Mouse (Mus musculus) forebrain, postnatal 0 days (tissue): Measurements from ENCODE around the gene Ndst2. TPM values are rescaled to one million over a fixed set of nuclear protein-coding genes. Genes with fewer than 3 reads are reported as not detected.
A peak's percentile ranks its signal among the peaks of the same experiment; 100 is the strongest.

Experiments used
- ATAC-seq: fragments of 200-750 bp; cut with Nextera tagmentation; 2 replicates; pipeline ENCODE4 v1.8.0; 2017; ENCODE audit warnings: mild to moderate bottlenecking, moderate library complexity
- DNase-seq: peaks from one replicate; pipeline ENCODE4 v3.0.0-alpha.2; 2015
- H3K27ac ChIP-seq: fragments of 300-500 bp; sonication (generic); 2 replicates; pipeline ENCODE4 v1.5.1; 2014; ENCODE audit warnings: low read depth, mild to moderate bottlenecking, antibody characterized with exemption, low read length, moderate library complexity, mixed read lengths
- H3K27me3 ChIP-seq: fragments of 300-500 bp; sonication (generic); 2 replicates; pipeline ENCODE4 v1.6.1; 2014; ENCODE audit warnings: mild to moderate bottlenecking, low read length, mixed read lengths; ENCODE audit not compliant: insufficient read depth
- H3K36me3 ChIP-seq: fragments of 300-500 bp; sonication (generic); 2 replicates; pipeline ENCODE4 v1.6.1; 2014; ENCODE audit warnings: mild to moderate bottlenecking, moderate library complexity; ENCODE audit not compliant: insufficient read depth
- H3K4me1 ChIP-seq: fragments of 300-500 bp; sonication (generic); 2 replicates; pipeline ENCODE4 v1.6.1; 2014; ENCODE audit warnings: antibody characterized with exemption; ENCODE audit not compliant: insufficient read depth
- H3K4me2 ChIP-seq: fragments of 300-500 bp; sonication (generic); 2 replicates; pipeline ENCODE4 v1.6.1; 2014; ENCODE audit warnings: low read depth, mild to moderate bottlenecking, moderate library complexity
- H3K4me3 ChIP-seq: fragments of 300-500 bp; sonication (generic); 2 replicates; pipeline ENCODE4 v1.5.1; 2014; ENCODE audit warnings: low read depth, low read length, mixed read lengths
- H3K9ac ChIP-seq: fragments of 300-500 bp; sonication (generic); 2 replicates; pipeline ENCODE4 v1.6.1; 2014; ENCODE audit warnings: mild to moderate bottlenecking
- H3K9me3 ChIP-seq: fragments of 300-500 bp; sonication (generic); 2 replicates; pipeline ENCODE4 v1.6.1; 2016; ENCODE audit warnings: low read length
- CTCF ChIP-seq: sonication (generic); IDR thresholded peaks from 2 replicates; pipeline ENCODE4 v1.5.1; 2016; ENCODE audit warnings: antibody characterized with exemption, control low read depth, low read depth
- WGBS: fragments of 180-500 bp; shearing (Covaris S2); extraction: QIAGEN DNeasy Blood & Tissue Kit; methylation state at CpG from one replicate; pipeline ENCODE4 v1.1.7; 2014; 5-methylcytosine and 5-hydroxymethylcytosine counted together
- polyA plus RNA-seq: library from polyadenylated mRNA; unstranded; fragments of >200 nt; fragmentation: Nextera tagmentation; extraction: Ambion mirVana; gene quantifications from 2 replicates; pipeline ENCODE4 v1.2.1, GENCODE M21; 2015
- total RNA-seq: library from RNA; depleted of rRNA; stranded (reverse); fragments of >200 nt; gene quantifications from 2 replicates; pipeline ENCODE4 v1.2.3, GENCODE M21; 2014; rRNA removed

The Ndst2 gene
- total RNA-seq (16.3 and 25.0 TPM in 2 replicates), polyA plus RNA-seq (6.7 and 11.2 TPM in 2 replicates)

DNA sequence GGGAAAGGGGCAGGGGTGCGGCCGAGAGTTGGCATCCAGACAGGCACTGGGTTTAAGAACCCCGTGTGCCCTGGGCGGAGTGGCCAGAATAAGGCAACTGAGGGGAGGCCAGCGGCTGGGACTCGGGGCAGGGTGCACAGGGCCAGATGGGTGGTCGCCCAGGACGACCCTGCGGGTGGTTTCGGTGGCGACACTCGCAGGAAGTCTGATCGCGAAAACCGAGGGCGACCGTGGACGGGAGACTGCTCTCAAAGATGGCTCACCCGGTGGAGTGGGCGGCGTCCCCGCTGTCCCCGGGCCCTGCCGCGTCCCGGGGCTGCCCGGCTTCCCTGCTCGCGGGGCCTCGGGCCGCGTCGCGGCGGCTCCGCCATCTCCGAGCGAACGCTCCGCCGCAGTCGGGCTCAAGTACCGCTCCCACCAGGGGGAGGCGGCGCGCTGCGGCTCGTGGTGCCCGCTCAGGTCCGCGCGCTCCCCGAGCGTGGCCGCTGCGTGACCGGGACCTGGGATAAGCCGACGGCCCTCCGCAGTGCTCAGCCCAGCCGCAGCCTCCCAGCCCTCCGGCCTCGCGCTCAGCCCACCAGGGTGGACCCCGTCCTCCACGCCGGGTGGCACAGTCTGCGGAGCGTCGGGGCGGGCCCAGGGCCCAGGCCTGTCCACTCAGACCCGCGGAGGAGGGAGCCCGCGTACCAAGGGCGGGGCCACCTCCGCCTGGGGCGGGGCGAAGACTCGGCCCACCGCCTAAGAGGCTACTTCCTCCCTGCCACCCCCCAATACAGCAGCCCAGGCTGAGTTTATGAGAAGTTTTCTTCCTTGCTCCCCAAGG, at the start of gene Ndst2:
TSS of gene Ndst2 (minus strand) at position 611 of the 823 bp plus-strand sequence.
- peak within 1 kb of the TSS; percentile 82 for H3K4me2 ChIP-seq
- H3K9ac ChIP-seq: peak within 1 kb of the TSS; percentile 86
- peak; percentile 41 for TF ChIP-seq CTCF
- peak within 1 kb of the TSS; percentile 73 for H3K4me3 ChIP-seq
- peak; percentile 89 for DNase-seq
- 2% methylated on average over 80 of the region's 81 CpGs for WGBS
- H3K4me1 ChIP-seq: peaks cover 7% of the 10 kb centered on the region
- peak; percentile 98 for ATAC-seq
- peaks cover 40% of the 10 kb centered on the region for H3K36me3 ChIP-seq
- H3K27ac ChIP-seq: peak within 1 kb of the TSS; percentile 79
- H3K27me3 ChIP-seq: no peaks in the 10 kb centered on the region
- H3K9me3 ChIP-seq: no peaks in the 10 kb centered on the region

GRCm38 (mm10) chr14:20783526-20783925, 49.2 kb upstream of the Ndst2 start:
- Histone ChIP-seq H3K27ac (no peak overlapping the region), H3K9ac (no peak overlapping the region), H3K4me1 (peaks cover 4% of the 10 kb centered on the region; the same call in 1 of the 2 replicates), H3K36me3 (peaks cover 49% of the 10 kb centered on the region), H3K27me3 (no peaks in the 10 kb centered on the region), H3K4me2 (no peak overlapping the region), H3K4me3 (no peak overlapping the region), H3K9me3 (no peaks in the 10 kb centered on the region)
- no peak for TF ChIP-seq CTCF
- DNase-seq: no peak
- 85% methylated on average over 6 of the region's 6 CpGs for WGBS
- ATAC-seq: no peak

DNA sequence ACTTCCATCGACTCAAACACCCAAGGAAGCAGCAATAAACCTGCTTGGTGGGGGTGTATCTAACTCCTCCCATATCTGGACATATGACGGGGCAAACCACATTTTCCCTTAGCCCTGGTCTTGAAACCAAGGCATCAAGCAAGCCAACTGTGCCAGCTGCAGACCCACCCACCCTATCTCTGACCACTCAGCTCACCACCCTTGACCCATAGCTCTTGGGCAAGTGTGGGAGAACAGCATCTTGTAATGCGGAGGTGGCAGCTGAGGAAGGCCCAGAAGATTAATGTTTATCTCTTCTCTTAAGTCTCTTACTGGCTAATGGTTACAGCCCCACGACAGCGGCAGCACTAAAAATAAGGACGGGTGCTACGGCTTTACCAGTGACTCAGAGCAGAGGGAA, 48.5 kb upstream of the Ndst2 start:
- no peak for ATAC-seq
- whole genome bisulfite sequencing: 96% methylated on average over 7 of the region's 7 CpGs

DNA sequence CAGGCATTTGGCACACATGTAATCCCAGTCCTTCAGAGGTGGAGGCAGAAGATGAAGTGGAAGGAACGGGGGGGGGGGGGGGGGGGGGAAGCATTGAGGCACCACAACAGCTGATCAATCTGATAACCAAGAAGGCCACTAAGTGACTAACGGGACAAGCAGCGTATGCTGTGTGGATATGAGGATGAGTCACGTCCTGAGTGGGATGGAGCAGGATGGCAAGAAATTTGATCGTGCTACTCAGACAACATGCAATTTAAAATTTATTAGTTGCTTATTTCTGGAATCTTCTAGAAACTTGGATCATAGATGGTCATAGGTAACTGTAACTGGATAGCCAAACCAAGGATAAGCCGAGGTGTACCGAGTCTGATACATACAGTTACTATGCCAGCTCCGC, 45.9 kb upstream of the Ndst2 start:
- Histone ChIP-seq H3K36me3 (peaks cover 48% of the 10 kb centered on the region), H3K4me1 (no peaks in the 10 kb centered on the region), H3K27ac (no peak overlapping the region), H3K4me3 (no peak overlapping the region), H3K9ac (no peak overlapping the region), H3K4me2 (no peak overlapping the region), H3K9me3 (no peaks in the 10 kb centered on the region), H3K27me3 (no peaks in the 10 kb centered on the region)
- TF ChIP-seq CTCF: no peak
- ATAC-seq (no peak), DNase-seq (no peak)
- 93% methylated on average over 8 of the region's 8 CpGs for WGBS

More for the DNA sequence above, 48.5 kb upstream of the Ndst2 start:
- no peak for DNase-seq
- H3K4me2 ChIP-seq: no peak overlapping the region
- no peaks in the 10 kb centered on the region for H3K9me3 ChIP-seq
- no peaks in the 10 kb centered on the region for H3K27me3 ChIP-seq
- H3K4me3 ChIP-seq: no peak overlapping the region
- H3K9ac ChIP-seq: no peak overlapping the region
- H3K36me3 ChIP-seq: peaks cover 51% of the 10 kb centered on the region
- TF ChIP-seq CTCF: no peak
- no peak overlapping the region for H3K27ac ChIP-seq
- H3K4me1 ChIP-seq: peaks cover 4% of the 10 kb centered on the region; the same call in 1 of the 2 replicates

- Histone ChIP-seq H3K4me3 (no peak overlapping the region), H3K36me3 (peaks cover 35% of the 10 kb centered on the region), H3K27ac (peak overlapping the region; percentile 57; the same call in 1 of the 2 replicates), H3K9ac (no peak overlapping the region), H3K4me2 (no peak overlapping the region), H3K27me3 (no peaks in the 10 kb centered on the region), H3K4me1 (no peaks in the 10 kb centered on the region), H3K9me3 (no peaks in the 10 kb centered on the region)
- 75% methylated on average over 8 of the region's 8 CpGs for WGBS
- ATAC-seq: peak; percentile 88
- TF ChIP-seq CTCF: no peak
- DNase-seq: peak; percentile 13
Observed at GRCm38 (mm10) chr14:20778496-20778895, 44.1 kb upstream of the Ndst2 start.

- peaks cover 25% of the 10 kb centered on the region for H3K36me3 ChIP-seq
- no peak overlapping the region for H3K4me2 ChIP-seq
- ATAC-seq: 0 out of 2 replicates have a peak, but pooled peaks have one; percentile 17
- no peaks in the 10 kb centered on the region for H3K9me3 ChIP-seq
- no peak for TF ChIP-seq CTCF
- no peak overlapping the region for H3K4me3 ChIP-seq
- no peak for DNase-seq
- no peak overlapping the region for H3K9ac ChIP-seq
- H3K27me3 ChIP-seq: no peaks in the 10 kb centered on the region
- H3K27ac ChIP-seq: no peak overlapping the region
- H3K4me1 ChIP-seq: no peaks in the 10 kb centered on the region
- 22% methylated on average over 6 of the region's 6 CpGs for WGBS
Observed at GRCm38 (mm10) chr14:20775661-20776060, 41.3 kb upstream of the Ndst2 start.

GRCm38 (mm10) chr14:20773410-20773809, 39.0 kb upstream of the Ndst2 start:
- ATAC-seq (no peak), DNase-seq (no peak)
- 33% methylated on average over 3 of the region's 3 CpGs for WGBS
- Histone ChIP-seq H3K4me1 (no peaks in the 10 kb centered on the region), H3K27ac (no peak overlapping the region), H3K9ac (no peak overlapping the region), H3K9me3 (no peaks in the 10 kb centered on the region), H3K36me3 (peaks cover 17% of the 10 kb centered on the region), H3K27me3 (no peaks in the 10 kb centered on the region), H3K4me2 (no peak overlapping the region), H3K4me3 (no peak overlapping the region)
- no peak for TF ChIP-seq CTCF
